Mouse (Mus musculus): ENCODE data around the gene Eif1.

DNA sequence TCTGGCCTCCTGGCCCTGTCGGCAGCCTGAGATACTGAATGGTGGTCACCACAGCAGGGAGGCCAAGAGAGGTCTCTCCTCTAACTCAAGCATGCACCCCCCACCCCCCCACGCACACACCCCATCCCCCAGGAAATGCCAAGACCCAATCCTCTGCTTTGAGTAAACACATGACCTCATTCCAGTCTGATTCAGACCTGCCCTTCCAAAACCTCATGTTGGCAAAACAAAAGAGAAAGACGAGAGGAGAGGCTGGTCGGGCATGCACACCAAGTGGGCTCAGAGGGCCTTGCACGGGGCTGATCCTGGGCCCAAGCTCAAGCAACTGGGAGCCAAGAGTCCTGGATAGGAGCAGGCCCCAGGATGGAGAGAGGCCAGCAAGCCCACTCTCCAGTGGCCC lies 29.4 kb upstream of the Eif1 start:
- TF ChIP-seq CTCF (IDR thresholded peaks at IDR 0.05; ENCODE audit: low read depth) (no peak), EP300 (IDR thresholded peaks at IDR 0.05; ENCODE audit: low read depth) (no peak)

All from heart, postnatal 0 days (tissue).